Mouse (Mus musculus) induced T-regulatory cell, adult 2 months (primary cell): Measurements from ENCODE around the gene Ppm1k.
"Not testable (repeated sequence)": the region's sequence is repeated elsewhere in the genome, so short reads cannot be mapped to it uniquely, and the experiment has no call there.

Experiments used
- DNase-seq: peaks from one replicate; pipeline ENCODE4 v3.0.0-alpha.2; 2012; ENCODE audit warnings: low read depth

Ppm1k gene

DNA sequence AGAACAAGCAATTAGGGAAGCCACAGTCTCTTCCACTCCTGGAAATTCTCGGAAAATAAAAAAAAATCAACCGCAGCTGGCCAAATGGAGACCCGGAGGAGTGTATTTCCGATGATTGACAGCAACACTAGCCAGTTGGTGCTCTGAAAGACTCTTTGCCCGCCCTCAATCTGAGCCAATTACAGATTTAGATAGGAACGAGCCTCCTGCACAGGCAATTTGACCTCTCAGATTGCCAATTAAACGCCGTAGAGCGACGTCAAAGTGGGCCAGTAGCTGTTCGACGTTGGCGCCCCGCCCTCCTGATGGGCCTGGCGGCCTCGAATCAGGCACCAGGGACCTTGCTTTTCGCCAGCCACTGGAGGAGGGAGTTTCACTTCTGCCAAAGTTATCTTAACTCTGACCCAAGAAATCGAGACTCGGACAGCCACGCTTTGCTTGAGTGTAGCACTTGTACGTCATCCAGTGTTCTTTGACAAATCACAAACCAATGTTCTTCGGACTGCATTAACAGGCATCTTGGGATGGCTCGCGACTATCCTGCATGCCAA is at the start of gene Ppm1k:
Ppm1k (minus strand) TSS at position 83 of the 551 bp plus-strand sequence.
- peak; percentile 99 for DNase-seq

DNA sequence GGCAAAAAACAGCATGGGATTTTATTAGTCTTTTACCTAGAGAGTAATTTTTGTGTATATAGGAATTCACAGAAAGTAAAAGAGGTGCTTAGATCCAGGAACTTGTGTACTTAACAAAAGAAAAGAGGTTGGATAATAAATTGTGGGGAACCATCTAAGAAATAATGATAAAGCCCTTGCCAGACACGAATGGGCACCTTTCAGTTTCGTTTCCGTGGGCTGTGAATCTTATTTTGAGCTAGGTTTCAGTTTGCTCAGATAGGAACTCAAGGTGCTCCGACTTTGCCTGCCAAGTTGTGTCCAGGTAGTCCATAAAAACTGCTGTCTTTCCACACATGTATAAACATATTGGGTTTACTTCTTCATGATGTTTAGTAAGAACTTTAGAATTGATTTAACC is 47.1 kb upstream of the Ppm1k start:
- peak; percentile 89 for DNase-seq

DNA sequence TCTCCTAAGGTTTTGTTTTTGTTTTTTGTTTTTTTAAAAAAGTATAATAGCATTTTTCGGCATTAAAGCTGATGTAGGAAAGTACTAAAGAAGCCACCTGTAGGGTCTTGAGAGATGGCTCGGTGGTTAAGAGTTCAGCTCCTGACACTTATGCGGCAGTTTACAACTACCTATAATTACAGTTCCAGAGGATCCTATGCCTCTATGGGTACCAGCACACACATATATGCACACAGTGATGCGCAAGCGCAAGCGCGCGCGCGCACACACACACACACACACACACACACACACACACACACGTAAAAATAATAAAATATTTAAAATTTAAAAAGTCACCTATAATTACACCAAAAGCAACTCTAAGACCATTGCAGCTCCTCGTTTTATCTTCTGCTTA is 46.3 kb upstream of the Ppm1k start:
- DNase-seq, result no peak

DNA sequence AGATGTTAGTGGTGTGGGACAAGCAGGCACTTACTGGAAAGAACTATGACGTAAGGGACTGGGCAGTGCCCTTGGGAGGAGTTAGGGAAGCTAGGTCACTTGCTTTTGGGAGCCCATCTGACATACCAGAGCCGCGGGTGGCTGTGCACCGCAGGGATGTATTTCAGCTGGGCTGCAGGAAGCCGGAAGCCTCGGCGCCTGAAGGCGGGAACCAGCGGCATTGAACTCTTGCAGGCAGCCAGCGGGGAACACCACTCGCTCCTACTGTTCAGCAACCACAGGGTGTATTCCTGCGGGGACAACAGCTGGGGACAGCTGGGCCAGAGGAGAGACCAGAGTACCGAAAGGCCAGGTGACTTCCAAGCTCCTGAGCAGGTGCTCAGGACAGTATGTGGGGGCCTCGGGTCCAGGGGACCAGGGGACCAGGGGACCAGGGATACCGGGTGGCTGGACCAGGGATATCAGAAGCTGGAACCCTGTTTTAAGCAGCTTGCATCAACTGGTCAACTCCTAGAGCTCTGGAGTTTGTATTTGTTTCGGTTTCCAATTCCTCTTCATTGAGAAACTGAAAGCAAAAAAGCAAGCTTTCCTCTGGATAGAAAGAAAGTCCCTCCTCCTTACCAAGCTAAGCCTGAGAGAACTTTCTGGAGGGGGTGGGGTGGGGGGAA is 45.7 kb upstream of the Ppm1k start, which contains the start of gene Herc6:
Herc6 (plus strand) TSS at position 120 of the 668 bp plus-strand sequence.
- peak; percentile 84 for DNase-seq

DNA sequence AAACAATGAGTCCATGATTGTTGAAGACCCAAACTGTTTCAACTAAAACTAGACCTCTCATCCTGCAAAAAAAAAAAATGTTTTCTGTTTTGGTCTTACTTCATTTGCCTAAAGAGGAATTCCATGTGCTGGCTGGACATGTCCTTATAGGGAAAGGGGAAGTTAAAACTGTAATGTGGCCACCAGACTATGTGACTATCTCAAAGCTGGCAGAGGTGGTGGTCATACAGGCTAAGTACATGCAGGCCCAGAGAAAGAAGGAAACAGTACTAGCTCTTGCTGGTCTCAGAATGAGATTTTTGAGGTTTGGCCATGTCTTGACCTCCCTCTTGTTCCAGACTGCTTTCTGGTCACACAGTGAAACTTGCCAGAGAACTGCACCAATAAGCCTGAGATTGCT is 36.3 kb upstream of the Ppm1k start:
- no peak for DNase-seq

DNA sequence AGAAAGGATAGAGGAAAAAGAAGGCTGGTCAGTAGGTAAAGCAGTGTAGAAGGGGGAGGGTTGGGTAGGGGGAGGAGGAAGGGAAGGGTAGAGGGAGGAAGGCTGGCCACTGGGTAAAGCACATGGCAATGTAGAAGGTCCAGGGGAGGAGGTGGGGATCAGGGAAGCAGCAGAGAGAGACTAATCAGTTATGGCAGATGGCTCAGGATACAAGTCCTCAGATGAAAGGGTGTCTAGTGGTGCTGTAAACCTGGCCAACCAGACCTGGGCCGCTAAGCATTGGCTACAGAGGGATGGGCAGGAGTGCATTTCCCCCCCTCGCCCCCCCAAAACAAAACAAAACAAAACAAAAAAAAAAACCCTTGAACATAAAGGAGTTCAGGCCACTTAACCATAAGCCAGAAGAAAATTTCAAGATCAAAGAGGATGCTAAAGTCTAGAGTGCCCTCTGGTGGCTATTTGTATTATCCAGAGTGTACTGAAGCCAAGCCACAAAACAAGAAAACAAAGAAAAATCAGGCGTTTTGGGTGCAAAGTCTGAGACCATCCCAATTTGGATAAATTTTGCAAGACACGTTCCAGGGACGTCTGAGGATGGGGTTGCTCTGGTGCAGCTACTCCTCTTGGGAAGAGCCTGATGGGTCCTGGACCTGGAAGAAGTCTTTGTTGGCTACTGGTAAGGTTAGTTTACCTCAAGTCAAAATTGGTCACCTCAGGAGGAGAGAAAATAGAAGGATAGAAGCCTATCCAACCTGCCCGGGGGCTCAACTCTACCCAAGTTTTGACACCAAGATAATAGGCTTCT is 35.1 kb upstream of the Ppm1k start:
- DNase-seq, result peak; percentile 84

DNA sequence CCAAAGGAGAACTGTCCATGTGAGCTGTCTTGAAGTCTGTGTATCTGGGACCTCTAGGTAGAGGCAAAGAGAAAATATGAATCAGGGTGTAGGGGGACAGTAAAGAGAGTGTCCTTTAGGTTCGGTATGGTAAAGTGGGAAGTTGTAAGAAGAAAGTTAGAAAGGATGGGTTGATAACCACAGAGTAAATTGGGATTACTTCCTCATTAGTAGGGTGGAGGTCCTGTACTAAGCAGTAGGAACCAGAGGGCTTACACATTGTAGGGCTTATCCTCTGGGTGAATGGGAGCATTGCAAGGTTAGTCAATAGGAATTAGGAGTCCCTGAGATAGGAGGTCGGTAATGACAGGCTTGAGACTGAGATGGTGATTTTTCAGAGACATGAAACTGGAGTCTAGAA is 32.4 kb upstream of the Ppm1k start:
- no peak for DNase-seq

DNA sequence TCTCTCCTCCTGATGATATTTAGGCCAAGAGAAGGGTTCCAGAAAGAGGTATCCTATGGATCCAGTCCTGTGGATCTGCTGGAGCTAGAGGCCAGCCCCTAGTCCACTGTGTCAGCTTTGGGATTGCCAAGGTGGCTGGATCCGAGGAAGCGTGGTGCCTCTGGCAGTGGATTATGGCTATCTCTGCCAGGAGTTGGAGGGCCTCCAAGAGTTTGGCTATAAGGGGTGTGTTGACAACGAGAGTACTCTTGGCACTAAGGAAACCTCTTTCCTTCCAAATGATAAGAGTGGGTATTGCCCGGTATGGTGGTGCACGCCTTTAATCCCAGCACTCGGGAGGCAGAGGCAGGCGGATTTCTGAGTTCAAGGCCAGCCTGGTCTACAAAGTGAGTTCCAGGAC is 30.2 kb upstream of the Ppm1k start:
- DNase-seq, result no peak

DNA sequence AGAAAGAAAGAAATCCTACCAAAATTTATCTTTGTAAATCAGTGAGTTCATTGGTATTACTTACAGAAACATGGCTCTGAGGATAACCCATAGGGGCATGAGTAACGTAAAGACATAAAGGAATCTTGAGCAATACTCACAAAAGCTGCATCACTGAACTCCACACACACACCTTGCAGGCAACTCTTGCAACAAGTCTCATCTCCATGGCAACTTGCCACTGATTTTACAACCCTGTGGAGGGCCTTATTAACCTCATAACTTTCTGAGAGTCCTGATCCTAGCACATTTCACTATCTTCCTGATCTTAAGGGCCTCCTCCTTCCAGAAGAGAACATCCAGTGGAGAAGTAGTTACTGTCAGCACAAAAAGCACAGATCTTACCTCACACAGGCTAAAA is 28.2 kb upstream of the Ppm1k start:
- DNase-seq, result no peak

DNA sequence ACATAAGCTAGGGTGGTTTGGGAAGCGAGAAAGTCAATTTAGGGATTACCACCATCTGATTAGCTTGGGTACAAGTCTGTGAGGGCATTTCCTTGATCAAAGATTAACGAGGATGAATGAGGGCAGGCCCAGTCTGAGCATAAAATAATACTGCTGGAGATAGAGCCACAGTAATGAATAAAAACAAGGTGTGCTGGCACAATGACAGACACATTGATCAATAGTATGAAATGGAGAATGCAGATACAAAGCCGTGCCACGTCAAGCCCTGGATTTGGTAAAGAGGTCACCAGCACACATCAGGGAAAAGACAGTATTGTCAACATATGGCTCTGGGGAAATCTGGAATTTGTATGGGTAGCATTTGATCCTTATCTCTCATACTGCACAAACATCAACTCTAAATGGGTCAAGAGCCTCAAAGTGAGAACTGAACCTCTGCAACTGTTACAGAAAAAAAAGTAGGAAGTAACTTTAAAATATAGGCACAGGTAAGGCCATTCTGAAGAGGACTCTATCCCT is 22.6 kb upstream of the Ppm1k start:
- DNase-seq, result no peak

DNA sequence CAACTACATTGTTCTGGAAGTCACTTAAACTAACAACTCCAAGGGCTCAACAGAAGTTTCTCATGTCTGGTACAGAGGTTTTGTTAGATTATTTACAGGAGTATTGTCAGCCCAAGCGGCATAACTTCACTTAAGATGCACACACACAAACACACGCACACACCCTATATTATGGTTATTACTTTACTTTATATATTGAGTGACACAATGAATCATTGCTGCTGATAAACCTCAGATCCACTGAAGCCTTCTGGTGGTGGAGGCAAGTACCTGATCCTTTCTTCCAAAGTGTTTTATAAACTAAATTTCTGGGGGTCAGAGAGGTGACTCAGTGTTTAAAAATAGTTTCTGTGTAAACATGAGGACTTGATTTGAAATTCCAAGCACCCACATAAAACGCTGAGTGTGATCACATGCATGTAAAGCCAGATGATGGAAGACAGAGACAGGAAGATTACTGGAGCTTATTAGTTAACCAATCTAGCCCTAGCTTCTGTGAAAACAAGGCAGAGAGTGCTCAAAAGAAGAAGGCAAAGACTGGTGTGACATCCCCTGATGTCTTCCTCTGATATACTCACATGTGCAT is 16.0 kb upstream of the Ppm1k start:
- DNase-seq, result no peak

DNA sequence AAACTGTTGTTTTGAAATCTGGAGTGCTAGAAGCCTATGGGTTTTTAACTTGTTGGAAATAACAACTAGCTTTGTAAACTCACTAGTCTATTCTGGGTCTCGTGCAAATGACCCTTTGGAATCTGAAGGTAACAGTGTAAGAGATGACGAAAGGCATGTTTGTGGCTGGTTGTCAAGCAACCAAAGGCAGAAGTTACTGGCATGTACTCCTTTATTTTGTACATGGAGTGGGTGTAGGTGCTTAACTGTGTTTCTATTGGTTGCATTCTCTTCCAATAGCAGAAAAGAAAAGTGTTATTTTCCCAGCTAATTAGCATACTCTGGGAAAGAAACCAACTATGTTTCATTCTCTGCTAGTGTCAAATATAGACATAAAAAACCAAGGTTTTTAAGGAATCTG is 9.6 kb upstream of the Ppm1k start:
- DNase-seq, result no peak

DNA sequence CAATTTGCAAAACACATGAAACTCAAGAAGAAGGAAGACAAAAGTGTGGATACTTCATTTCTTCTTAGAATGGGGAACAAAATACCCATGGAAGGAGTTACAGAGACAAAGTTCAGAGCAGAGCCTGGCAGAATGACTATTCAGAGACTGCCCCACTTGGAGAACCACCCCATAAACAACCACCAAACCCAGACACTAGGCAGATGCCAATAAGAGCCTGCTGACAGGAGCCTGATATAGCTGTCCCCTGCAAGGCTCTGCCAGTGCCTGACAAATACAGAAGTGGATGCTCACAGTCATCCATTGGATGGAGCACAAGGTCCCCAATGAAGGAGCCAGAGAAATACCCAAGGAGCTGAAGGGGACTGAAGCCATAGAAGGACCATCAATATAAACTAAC is 8.3 kb upstream of the Ppm1k start:
- not testable (repeated sequence) for DNase-seq

DNA sequence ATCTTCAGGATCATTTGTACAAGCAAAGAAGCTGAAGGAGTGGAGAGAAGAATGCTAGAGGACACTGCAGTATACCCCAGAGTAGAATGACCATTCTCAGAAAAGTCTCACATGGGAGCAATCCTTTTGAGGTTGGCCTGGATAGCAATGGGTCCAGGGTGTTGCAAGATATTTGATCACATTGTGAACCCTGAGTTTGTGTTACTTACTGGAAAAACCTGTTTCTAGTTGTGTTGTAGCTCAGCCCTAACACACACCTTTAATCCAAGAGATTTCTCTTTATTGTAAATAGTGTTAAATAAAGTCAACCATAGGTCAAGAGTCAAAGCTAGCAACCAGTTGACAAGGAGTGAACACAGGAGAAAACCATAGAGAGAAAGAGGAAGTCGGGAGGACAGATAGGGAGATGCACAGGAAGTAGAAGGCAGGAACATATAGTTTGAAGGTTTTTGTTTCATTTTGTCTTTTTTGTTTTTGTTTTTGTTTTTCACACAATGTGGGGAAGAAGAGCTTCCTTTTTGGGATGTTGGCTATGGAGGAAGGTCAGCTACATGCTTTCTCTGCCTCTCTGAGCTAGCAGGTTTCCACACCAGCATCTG is 6.6 kb upstream of the Ppm1k start:
- peak; percentile 41 for DNase-seq

DNA sequence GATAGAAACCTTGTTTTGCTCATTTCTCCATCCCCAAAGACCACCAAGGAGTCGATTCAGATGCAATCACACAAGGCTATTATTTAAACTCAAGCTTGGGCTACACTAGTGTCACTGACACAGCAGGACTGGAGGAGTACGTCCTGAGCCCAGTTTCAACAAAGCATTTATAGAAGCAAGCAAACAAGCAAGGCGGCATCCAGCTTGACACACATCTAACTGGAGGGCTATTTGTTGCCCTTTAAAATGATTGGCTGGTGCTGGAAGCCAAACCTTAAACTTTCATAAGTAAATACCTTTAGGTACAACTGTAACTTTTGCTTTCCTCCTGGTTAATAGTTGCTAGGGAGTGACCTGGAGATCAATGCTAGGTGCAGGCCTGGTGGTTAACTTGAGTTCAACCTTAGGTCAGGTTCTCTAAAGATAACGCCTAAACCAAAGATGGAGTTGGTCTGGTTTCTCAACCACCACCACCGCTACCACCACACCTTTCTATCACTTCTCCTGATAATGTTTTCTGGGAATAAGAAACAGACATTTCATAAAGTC is 5.8 kb upstream of the Ppm1k start:
- no peak for DNase-seq

DNA sequence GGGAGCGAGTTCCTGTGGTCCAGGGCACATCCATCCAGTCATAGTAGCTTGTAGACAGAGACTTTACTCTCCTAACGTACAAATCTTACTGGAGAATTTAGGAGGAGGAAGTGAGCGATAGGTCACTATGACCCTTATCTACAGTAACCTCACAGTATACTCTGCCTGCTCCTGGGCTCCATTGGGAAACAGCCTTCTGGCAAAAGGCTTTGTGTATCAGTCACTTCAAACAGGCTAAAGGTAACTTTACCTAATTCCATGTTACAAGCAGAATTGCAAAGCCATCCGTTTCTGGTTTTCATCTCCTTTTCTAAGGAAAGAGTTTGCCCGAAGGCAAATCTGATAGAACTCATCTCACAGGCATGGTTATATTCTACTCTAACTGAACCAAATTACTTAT is 2.6 kb upstream of the Ppm1k start:
- DNase-seq, result no peak

DNA sequence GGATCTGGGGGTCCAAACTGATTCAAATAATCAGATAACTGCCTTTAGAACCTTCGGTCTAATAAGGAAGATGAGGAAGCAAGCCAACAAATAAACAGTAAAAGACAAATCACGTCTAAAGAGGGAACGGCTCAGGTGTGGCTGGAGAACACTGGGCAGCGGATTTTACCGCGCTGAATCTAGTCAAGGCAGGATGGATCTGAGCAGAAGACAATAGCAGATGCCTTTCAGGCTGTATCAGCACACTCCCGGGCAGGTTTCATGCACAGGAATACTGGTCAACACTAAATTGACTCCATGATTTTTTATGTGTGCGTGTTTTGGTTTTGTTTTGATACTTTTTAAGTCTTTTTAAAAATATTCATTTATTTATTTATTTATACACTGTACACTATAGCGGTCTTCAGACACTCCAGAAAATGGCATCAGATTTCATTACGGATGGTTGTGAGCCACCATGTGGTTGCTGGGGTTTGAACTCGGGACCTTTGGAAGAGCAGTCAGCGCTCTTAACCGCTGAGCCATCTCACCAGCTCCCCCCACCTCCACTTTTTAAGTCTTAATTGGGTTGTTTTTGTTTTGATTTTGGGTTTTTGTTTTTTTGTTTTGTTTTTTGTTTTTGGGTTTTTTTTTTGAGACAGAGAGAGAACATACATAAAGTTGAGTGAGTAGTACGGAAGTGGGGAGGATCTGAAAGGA is 852 bp upstream of the Ppm1k start:
- DNase-seq, result no peak

DNA sequence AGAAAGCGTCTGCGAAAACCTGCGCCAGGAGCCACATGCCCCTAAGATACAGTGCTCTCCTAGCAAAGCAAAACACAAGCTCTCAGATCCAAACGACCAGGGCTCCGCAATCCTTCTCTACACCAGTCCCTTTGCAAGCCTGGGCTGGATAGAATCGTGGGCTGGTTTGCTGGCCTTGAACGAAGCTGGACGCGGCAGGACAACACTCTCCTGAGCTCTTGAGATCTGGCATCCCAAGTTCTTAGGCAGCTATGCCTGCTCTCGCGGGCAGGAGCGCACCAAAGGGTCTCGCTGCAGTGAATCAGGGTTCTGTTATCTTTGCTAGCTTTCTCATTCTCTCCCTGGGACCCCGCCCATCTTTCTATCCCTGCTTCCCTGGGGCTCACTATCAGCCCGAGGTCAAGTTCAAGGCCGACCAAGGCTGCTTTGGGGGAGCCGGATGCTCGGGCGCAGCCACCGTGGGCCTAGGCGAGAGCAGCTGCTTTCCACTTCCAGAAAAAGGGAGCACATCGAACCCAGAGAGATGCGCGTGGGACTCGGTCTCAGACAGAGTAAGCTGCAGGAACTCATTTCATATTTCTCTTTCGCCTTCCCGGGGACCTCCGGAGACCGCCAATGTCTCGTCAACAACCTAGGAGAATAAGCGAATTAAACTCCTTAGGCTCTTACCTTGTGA is 519 bp downstream of the Ppm1k start:
- DNase-seq, result no peak

DNA sequence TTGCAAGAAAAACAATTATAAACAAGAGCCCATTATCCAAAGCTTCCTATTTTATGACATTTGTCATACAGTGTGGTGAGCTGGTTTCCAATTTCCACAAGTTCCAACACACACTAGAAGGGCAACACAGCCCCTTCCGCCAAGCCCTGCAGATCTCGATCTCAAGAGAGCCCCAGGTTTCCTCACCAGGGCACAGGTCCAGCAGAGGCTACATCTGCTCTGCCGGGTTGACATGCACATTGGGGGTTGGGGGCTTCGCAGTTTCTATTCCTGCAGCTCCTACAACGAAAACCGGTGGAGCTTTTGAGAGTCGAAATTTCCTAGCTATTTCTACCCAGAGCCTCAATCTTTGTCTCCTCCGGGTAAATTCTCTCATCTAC is 1.0 kb downstream of the Ppm1k start:
- peak; percentile 45 for DNase-seq

DNA sequence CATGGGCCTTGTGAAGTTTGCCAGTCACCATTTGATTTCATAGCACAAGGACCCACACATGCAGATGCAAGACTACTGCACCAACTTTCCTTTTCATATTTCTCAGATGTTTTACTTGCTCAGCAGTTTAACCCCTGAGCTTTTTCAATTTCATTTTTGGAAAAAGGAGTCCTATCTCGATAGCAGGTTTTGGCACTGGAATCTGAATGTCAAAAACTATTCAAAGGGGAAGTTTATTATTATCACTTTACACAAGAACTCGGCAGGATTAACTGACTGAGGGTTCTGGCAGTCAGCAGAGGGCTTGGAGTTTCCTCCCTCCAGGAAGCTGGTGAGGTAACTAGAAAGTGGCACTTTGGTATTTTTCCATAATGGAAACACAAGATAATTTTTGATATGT is 1.9 kb downstream of the Ppm1k start:
- peak; percentile 28 for DNase-seq

DNA sequence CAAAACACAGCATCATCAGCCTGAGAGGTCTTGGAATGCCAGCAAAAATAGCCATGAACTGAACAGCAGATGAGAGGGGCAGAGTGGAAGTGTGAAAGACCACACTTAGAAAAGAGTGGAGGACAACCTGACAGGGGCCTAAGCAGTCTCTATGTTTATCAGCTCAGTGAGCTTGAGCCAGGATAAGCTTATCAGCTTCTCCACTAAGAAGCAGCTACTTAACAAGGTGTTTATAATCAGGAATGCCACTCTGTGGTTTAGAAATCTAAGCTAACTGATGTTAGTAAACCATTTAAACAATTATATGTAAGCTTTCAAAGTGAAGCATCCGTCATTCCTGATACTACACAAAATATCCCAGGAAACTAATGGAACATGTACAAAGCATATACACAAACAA is 3.2 kb downstream of the Ppm1k start:
- DNase-seq, result no peak
